Mouse (Mus musculus) ES-Bruce4 (cell line): ENCODE data around the gene F12.

Source experiments
- CTCF ChIP-seq: IDR thresholded peaks from one replicate; pipeline ENCODE4 v1.8.1; 2011; ENCODE audit warnings: low read depth, low read length
- EP300 ChIP-seq: IDR thresholded peaks from 2 replicates; pipeline ENCODE4 v1.6.1; 2011; ENCODE audit warnings: low read depth, low read length; ENCODE audit not compliant: insufficient read depth

GRCm38 (mm10) chr13:55404853-55405782, 21.5 kb downstream of the F12 start:
- TF ChIP-seq EP300 (no peak), CTCF (peak; percentile 92)
